Mouse (Mus musculus) macrophage (primary cell): ENCODE results near the gene Uqcc2. TPM values are rescaled to one million over a fixed set of nuclear protein-coding genes. Genes with fewer than 3 reads are reported as not detected.

ENCODE experiments used
- H3K27ac ChIP-seq: fragments of 350-480 bp; formaldehyde crosslinking; 2 replicates; pipeline ENCODE4 v1.9.0; 2021
- H3K36me3 ChIP-seq: fragments of 350-480 bp; formaldehyde crosslinking; 2 replicates; pipeline ENCODE4 v1.9.0; 2021; ENCODE audit errors: inconsistent target
- H3K4me3 ChIP-seq: fragments of 350-480 bp; formaldehyde crosslinking; 2 replicates; pipeline ENCODE4 v1.9.0; 2021; ENCODE audit errors: inconsistent target
- H3K79me2 ChIP-seq: fragments of 350-480 bp; formaldehyde crosslinking; 2 replicates; pipeline ENCODE4 v1.9.0; 2021; ENCODE audit errors: inconsistent target
- WGBS: methylation state at CpG from one replicate; pipeline ENCODE4 v1.1.7; 2026; ENCODE audit warnings: inconsistent platforms; ENCODE audit not compliant: missing documents; 5-methylcytosine and 5-hydroxymethylcytosine counted together
- polyA plus RNA-seq: library from polyadenylated mRNA; stranded (reverse); fragments of 250-400 nt; gene quantifications from 3 replicates; pipeline ENCODE4 v1.2.4, GENCODE M21; 2018; ENCODE audit warnings: inconsistent platforms

The Uqcc2 gene
- polyA plus RNA-seq, 1 experiment from 2014 or later: 27.2 TPM

DNA sequence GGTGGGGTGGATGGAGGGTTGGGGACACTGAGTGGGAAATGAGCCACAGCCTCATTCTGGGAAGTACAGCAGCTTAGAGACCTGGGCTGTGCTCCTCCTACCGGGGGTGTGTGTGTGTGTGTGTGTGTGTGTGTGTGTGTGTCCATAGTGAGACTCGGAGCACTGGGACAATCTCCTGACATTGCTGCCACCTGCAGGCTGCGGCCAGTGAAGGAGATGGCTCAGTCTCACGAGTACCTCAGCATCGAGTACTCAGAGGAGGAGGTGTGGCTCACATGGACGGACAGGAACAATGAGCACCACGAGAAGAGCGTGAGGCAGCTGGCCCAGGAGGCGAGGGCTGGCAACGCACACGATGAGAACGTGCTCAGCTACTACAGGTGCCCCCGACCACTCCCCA is 38.0 kb downstream of the Uqcc2 start:
- WGBS: 76% methylated on average over 12 of the region's 13 CpGs
- Histone ChIP-seq H3K27ac (no peak overlapping the region), H3K36me3 (peaks cover 14% of the 10 kb centered on the region; the same call in 1 of the 2 replicates), H3K79me2 (no peaks in the 10 kb centered on the region), H3K4me3 (no peak overlapping the region)

DNA sequence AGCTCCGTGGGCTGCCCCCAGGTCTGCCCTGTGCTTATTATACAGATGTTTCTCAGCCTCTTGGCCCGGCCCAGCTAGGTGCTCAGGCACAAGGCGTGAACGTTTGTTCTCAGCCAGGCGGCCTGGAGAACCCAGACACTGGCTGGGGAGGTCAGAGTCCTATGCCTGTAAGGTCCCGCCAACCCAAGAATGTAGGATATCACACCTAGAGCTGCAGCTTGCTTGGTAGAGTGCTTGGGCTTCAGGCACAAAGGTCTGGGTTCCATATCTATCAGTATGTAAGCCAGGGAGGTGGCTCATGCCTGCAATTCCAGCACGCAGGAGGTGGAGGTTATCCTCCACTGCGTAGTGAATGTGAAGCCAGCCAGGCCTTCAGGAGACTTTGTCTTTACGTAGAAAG is 43.6 kb downstream of the Uqcc2 start:
- Histone ChIP-seq H3K79me2 (no peaks in the 10 kb centered on the region), H3K36me3 (peaks cover 14% of the 10 kb centered on the region; the same call in 1 of the 2 replicates), H3K27ac (no peak overlapping the region), H3K4me3 (no peak overlapping the region)
- WGBS: 94% methylated on average over 9 of the region's 9 CpGs

DNA sequence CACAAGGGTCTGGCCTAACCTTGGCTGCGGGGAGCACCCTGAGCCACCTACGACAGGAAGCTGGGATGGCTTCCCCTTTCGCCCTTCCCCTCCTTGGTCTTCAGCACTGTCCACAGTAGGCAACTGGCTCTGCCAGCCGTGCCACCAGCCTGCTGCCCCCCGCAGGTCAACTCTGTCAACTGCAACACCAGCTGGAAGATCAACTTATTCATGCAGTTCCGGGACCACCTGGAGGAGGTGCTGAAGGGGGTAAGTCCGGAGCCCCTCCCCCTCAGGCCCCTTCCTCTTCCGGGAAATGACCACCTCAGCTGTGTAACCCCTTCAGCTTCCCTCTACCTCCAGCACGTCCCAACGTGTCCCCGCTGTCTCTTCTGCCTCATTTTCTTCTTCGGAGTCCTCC is 46.3 kb downstream of the Uqcc2 start:
- peaks cover 8% of the 10 kb centered on the region; the same call in 1 of the 2 replicates for H3K36me3 ChIP-seq
- no peak overlapping the region for H3K4me3 ChIP-seq
- no peak overlapping the region for H3K27ac ChIP-seq
- H3K79me2 ChIP-seq: no peaks in the 10 kb centered on the region
- WGBS: 78% methylated on average over 12 of the region's 12 CpGs

DNA sequence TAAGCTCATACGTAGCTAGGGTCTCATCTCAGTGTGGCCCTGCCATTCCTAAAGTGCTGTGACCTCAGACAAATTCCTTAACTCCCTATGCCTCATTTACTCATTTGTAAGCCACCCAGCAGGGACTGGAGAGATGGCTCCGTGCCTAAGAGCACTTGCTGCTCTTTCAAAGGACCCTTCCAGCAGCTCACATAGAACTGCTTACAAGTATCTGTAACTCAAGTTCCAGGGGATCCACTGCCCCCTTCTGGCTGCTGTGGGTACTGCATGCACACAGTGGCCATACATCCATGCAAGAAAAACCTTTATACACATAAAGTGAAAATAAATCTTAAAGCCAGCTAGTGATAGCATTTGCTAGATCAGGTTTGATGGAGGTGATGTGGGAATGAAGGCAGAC is 48.0 kb downstream of the Uqcc2 start:
- Histone ChIP-seq H3K27ac (no peak overlapping the region), H3K36me3 (no peaks in the 10 kb centered on the region), H3K79me2 (no peaks in the 10 kb centered on the region), H3K4me3 (no peak overlapping the region)
- 86% methylated on average over 2 of the region's 2 CpGs for WGBS

DNA sequence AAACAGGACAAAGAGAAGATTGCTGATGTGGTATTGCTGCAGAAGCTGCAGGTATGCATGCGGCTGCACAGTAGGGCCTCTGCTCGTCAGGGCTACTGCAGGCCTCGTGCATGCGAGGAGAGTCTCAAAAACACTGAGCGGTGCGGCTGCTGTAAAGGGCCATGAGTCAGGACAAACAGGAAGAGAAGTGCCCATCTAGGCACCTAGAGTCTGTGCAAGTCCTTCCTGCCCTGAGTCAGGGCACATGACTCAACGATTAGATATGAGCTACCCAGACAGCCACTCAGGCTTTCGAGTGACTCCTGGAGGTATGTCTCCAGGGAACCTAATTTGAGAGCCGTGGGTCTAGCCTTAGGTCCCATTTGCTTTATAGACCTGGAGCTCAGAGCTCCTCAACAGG is 50.1 kb downstream of the Uqcc2 start:
- H3K36me3 ChIP-seq: no peaks in the 10 kb centered on the region
- WGBS: 20% methylated on average over 9 of the region's 9 CpGs

DNA sequence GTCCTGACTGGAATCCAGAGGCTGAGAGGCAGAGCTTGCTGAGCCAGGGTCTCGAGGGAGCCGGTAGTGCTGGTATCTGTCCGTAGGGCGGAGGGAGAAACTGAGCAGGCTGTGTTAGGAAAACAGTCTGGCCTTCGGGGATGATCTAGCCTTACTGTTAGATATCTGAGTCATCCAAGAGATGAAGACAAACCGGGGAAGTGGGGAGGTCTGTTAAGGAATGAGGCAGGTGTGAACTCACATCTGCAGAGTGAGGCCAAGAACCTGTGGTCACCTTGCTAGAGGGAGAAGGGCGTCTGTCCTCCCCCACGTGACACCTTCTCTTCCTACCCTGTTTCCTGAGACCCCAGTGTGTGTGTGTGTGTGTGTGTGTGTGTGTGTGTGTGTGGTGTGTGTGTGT is 50.9 kb downstream of the Uqcc2 start:
- no peak overlapping the region for H3K4me3 ChIP-seq
- H3K79me2 ChIP-seq: no peaks in the 10 kb centered on the region
- H3K36me3 ChIP-seq: no peaks in the 10 kb centered on the region
- H3K27ac ChIP-seq: peak overlapping the region; percentile 80
- WGBS: 78% methylated on average over 6 of the region's 8 CpGs

More for the DNA sequence above, 50.1 kb downstream of the Uqcc2 start:
- no peak overlapping the region for H3K4me3 ChIP-seq
- H3K27ac ChIP-seq: peak overlapping the region; percentile 80
- no peaks in the 10 kb centered on the region for H3K79me2 ChIP-seq

DNA sequence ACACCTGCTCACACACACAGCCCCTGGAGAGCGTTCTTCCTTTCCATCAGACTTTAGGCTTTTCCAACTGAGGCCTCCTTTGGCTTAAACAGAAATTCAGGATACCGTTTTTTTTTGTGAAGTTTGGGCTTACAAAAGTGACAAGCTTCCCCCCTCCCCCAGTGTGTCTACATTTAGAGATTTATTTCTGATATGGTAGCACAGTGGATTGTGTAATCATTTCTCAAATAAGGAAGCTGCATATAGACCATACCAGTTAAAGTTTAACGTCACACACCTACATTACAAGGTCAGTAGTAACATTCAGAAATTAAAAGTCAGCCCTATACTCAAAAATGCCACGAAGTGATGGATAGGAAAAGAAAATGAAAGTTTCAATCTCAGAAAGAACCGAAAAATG is 51.8 kb downstream of the Uqcc2 start:
- Histone ChIP-seq H3K79me2 (no peaks in the 10 kb centered on the region), H3K36me3 (no peaks in the 10 kb centered on the region), H3K4me3 (no peak overlapping the region), H3K27ac (peak overlapping the region; percentile 80)
- WGBS: 33% methylated on average over 5 of the region's 5 CpGs

DNA sequence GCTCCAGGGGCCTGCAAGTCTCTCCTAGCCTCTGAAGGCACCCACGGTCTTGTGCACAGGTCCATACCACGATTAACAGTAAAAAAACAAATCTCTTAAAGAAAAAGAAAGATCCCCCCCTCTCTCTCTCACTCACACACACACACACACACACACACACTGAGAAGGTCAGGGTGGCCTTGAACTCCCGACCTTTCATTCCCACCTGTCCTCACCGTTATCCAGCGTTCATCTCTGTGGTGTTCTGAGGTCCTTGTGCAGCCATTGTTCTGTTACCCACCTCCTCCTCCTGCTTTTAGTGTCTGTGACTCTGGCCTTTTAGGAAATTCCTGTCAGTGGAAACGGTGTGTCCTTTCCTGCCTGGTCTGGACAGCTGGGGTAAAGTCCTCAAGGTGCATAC is 55.2 kb downstream of the Uqcc2 start:
- Histone ChIP-seq H3K79me2 (no peaks in the 10 kb centered on the region), H3K36me3 (no peaks in the 10 kb centered on the region), H3K27ac (no peak overlapping the region), H3K4me3 (no peak overlapping the region)
- 97% methylated on average over 5 of the region's 6 CpGs for WGBS

DNA sequence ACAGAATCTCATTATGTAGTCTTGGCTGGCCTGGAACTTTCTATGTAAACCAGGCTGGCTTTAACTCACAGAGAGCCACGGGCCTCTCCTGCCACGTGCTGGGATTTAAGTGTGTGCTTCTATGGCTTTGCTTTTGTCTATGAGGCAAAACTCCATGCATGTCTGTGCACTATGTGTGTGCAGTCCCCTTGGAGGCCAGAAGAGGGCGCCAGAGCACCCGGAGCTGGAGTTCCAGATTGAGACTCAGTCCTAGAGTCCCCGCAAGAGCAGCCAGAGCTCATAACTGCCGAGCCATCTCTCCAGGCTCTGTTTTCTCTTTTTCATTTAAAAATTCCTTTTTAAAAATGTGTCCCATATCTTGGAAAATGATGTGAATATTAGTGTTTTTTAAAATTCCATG is 55.8 kb downstream of the Uqcc2 start:
- Histone ChIP-seq H3K79me2 (no peaks in the 10 kb centered on the region), H3K36me3 (no peaks in the 10 kb centered on the region), H3K27ac (no peak overlapping the region), H3K4me3 (no peak overlapping the region)
- WGBS: 93% methylated on average over 6 of the region's 6 CpGs

DNA sequence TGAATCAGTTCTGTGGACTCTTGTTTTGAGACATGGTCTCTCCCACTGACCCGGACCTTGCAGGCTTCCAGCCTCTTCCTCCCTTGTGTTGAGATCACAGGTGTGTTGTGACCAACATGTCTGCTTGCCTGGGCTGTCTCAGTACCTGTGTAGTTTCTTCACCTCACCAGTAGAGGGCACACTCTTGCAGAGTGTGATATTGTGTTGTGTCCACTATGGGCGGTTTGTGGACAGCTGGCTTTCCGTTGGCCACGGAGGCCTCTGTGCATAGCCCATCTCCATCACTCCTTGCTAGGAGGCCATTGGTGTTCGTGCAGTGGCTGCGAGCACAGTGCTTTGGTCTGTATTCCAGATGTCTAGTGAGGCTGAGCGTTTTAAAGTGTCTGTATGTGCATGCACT is 56.6 kb downstream of the Uqcc2 start:
- WGBS: 93% methylated on average over 7 of the region's 7 CpGs

DNA sequence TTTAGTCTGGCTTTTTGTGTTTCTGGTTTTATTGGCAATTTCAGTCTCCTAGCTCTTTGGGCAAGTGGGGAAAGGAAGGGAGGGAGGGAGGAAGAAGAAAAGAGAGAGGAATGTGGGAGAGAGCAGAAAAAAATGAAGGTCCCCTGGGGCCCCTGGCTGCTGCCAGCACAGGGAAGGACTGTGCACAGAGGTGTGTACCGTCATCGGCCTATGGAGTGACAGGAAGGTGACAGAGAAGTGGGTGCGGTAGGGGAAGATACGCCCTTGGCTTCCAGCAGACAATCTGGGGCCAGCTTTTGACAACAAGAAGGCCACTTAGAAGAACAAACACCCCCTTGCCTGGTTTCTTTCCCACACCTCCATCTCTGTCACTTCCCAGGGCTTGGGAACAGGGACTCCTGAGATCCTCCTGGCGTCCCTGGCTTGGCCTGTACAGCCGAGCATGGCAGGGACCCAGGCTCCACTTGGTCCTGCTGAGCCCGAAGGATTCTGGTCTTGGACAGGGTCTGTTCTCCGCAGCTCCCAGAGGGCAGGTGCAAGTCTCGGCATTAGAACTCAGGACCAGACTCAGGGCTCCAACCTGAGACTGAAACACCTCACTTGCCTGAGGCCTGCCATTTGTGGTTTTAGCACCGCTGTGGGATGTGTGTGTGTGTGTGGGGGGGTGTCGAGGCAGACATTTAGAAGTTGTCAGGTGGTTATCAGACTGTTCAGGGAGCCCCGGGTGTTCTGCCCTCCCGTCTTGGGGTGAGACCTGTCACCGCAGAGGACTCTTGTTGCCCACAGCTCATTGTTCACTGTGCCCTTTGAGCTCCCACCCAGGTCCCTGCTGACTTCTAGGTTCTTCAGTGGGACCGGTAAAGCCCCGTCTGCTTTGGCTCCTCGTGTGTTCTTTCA is 58.6 kb downstream of the Uqcc2 start:
- Histone ChIP-seq H3K79me2 (no peaks in the 10 kb centered on the region), H3K4me3 (no peak overlapping the region), H3K27ac (peak overlapping the region; percentile 27), H3K36me3 (no peaks in the 10 kb centered on the region)
- 84% methylated on average over 16 of the region's 17 CpGs for WGBS

More for the DNA sequence above, 56.6 kb downstream of the Uqcc2 start:
- Histone ChIP-seq H3K4me3 (no peak overlapping the region), H3K27ac (no peak overlapping the region), H3K36me3 (no peaks in the 10 kb centered on the region), H3K79me2 (no peaks in the 10 kb centered on the region)

DNA sequence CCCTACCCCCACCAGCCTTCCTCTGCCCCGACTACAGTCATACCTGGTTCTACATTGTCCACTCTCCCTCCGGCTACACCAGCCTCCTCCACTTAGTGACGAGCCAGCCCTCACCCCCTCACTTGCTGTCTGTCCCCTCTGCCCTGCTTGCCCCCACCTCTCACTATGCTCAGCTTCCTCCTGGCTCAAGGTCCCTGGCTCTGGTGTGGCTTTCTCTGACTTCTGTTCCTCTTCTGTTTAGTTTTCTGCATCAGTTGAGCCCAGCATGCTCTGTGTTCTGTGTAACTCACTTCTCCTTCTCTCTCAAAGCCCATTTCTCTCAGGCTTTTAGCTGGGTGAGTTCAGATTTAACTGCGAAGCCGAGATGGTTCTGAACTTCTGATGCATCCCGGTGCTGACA is 59.5 kb downstream of the Uqcc2 start:
- Histone ChIP-seq H3K4me3 (no peak overlapping the region), H3K27ac (peak overlapping the region; percentile 27), H3K36me3 (no peaks in the 10 kb centered on the region), H3K79me2 (no peaks in the 10 kb centered on the region)
- 15% methylated on average over 6 of the region's 6 CpGs for WGBS

DNA sequence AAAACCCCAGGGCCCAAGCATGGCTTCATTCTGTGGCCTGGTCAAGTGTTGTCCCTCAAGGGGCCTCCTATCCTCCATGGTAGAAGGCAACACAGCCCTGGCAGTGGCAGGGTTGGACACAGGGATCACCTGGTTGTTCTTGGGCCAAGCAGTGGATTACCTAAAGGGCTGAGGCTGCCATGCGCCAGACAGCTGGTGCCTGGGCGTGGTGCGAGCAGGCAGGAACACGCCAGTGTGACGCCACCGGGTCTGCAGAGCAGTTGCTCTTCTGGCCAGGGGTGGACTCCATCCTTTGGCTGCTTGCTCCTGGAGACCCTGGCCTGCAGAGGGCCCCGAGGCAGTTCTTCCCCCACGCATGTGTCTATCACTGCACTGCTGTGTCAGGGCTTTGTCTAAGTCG is 59.9 kb downstream of the Uqcc2 start:
- 51% methylated on average over 9 of the region's 9 CpGs for WGBS
- peak overlapping the region; percentile 27 for H3K27ac ChIP-seq
- H3K4me3 ChIP-seq: no peak overlapping the region
- no peaks in the 10 kb centered on the region for H3K79me2 ChIP-seq
- no peaks in the 10 kb centered on the region for H3K36me3 ChIP-seq

DNA sequence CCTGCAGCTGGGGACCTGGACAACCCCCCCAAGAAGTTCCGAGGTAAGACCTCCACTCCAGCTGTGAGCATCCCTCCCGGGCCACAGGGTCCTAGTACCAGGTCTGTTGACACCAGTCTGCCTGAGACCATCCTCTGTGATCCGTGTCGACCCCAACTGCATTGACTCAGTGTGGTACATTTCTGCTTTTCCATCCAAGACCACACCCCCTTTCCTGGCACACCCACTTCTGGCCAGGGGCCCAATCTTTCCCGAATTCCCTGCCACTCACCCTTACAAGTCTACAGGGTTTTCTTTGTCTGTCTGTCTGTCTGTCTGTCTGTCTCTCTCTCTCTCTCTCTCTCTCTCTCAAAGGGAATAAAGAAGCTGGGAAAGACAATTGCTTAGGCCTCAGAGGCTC is 60.6 kb downstream of the Uqcc2 start:
- WGBS: 90% methylated on average over 5 of the region's 5 CpGs
- Histone ChIP-seq H3K79me2 (no peaks in the 10 kb centered on the region), H3K27ac (no peak overlapping the region), H3K4me3 (no peak overlapping the region), H3K36me3 (no peaks in the 10 kb centered on the region)
